Mouse (Mus musculus): ENCODE results near the gene Tex14.

The Tex14 gene

DNA sequence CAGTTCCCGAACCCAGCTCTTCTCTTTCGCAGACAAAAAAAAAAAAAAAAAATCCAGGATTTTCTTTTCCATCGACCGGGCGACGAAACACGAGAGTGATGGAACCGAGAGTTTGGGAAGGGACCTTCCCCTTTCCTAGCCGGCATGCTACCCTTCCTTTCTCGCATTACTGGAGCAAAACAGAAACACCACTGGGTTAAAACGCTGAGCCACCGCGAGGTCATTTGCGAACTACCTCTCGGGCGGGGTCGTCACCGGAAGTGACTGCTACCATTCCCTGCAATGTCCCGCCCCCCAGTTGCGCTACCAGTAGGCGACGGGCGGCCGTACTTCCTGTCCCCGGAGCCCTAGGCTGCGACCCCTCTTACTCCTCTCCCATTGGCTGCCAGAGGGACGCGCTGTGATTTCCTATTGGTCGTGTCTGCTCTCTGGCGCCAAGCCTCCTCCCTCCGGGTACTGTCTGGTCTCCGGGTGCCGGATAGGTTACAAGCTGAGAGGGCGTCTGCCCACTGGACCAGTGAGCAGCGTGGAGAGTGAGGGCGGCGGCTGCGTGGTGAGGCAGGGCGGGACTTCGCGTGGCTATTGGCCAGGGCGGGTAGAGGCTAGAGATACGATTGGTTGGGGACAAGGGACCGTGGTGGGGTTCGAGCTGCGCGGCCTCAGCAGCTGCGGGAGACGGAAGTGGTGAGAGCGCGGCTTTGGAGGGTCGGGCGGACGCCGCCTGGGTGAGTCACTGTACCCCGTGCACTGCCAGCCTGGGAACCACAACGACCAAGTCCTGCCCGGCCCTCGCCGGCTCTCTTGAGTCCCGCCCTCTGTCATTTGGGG, 186.9 kb downstream of the Tex14 start, which contains the start of gene Mtmr4:
Gene Mtmr4, plus strand, starts transcription at position 637 of the 828 bp plus-strand sequence.
- DNase-seq (ENCODE audit: low spot score in 2 of 2), result peak; percentile 100

DNA sequence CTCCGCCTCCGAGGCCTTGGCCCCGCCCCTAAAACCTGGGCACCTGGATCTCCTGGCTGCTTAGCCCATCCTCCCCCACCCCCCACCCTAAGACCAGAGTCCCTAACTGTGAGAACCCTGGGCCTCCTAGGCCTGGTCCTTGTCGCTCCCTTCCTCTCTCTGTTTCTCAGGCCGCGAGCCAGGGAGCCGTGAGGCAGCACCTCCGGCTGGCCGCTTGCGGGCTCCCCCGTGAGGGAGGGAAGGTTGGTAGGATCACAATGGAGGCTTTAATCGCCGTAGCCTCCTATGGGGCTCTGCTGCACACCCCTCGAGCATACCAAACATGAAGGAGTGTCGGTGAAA, 187.5 kb downstream of the Tex14 start:
- no peak for DNase-seq (ENCODE audit: low spot score in 2 of 2)

DNA sequence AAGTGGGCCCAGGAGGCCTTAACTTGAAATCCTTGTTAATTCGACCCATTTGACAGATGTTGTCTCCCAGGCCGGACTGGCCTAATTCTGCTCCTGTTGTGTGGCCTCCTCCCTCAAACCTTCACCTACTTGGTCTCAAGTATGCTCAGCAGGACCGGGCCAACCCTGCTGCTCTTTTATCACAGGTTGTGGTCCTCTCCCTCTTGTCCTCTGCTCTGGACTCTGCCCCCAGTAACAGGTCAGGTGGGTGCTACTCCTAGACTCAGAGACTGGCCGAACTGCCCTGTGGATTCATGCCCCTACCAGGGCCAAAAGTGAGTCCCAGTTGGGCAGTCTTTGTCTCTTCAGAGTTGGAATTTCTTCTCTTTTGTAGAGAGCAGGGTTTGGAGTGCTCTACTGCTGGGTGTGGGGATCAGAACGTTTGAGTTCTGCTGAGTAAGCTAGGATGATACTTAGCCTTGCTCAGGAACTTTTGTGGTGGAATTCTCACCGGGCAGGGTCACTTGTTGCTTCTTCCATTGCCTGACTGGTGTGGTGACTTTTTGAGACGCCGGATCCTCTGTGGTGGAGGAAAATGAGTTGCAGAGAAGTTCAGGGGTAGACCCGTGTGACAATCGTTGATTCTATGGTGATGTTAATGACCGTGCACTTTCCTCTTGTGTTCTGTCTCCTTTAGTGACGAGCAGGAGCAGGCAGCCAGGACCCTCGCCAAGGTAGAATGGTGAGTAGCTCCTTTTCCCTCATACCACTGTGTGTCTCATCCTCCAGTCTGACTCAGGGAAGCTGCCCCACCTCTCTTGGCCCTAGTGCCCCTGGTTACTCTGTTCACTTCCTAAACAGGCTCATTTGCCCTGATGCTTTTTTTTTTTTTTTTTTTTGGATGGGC, 188.1 kb downstream of the Tex14 start:
- DNase-seq (ENCODE audit: low spot score in 2 of 2), result no peak

DNA sequence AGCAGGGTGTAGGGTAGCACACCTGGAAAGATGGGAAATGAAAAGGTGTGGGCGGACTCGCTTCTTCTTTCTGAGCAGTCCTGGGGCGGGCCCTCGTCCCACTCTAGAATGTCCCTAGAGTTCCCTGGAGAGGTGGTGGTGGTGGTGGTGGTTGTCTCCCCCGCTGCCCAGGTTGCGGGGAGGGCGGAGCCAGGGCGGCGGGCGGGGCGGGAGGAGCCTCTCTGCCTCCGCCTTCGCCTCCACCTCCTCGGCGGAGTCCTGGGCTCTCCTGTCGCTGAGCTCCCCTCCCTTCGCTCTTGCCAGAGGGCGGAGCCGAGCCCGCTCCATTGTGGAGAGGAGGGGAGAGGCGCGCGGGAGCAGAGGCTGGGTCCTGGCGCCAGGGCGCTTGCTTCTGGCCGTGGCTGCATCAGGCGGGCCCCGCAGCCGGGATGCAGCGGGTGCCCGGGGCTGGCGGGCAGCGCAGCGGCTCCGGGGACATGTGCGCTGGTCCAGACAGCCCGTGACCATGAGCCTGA, 190.5 kb downstream of the Tex14 start:
- peak; percentile 90 to 91 for DNase-seq (ENCODE audit: low spot score in 2 of 2)

DNA sequence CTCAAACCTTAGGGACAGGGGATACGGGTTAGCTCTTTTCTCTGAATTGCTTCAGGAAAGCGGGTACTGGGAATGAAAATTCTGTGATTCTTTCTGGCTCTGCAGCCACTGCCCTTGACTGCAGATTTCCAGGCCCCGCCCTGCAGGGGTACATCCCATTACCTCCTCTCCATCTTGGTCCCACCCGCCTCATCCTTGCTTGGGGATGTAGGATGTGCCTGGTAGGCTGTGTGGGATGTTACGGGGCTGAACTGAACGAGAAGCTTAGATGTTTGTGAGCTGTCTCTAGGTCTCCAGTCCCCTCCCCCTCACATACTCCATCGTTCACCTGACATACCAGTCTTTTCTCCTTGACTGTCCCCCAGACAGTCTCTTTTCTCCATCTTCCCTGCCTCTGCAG, 191.1 kb downstream of the Tex14 start:
- DNase-seq (ENCODE audit: low spot score in 2 of 2), result peak in 1 of 2 experiments; percentile 61

DNA sequence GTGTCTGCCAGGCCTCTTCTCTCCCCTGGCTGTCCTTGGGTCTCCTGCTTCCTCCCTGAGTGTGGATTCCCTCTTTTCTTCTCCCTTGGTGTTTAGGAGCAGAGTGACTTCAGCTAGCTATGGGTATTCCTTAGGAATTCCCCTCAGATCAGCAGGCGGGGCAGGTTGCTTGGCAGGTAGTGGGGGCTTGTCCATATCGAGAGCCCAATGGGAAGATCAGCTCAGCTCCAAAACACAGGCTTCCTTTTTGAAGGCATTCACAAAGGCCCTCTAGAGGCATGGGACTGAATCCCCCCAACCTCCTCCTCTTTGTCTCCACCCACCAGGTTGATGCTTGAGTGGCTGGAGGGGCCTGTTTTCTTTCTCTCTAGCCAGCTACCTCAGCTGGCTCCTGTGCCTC, 191.6 kb downstream of the Tex14 start:
- no peak for DNase-seq (ENCODE audit: low spot score in 2 of 2)

DNA sequence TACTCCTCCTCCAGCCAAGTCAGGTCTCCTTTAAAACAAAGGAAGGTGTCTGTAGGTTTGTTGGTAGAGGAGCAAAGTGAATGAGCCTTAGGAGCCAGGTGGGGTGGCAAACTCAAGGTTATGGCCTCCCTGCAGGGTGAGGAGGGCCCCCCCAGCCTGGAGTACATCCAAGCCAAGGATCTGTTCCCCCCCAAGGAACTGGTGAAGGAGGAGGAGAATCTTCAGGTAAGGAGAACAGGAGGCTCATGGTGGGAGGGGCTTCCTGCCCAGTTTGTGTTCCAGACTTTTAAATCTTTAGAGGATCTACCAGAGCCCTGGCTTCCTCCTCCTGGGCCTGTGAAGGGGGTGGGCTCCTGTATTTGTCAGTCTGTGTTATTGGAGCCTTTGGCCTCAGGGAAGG, 192.2 kb downstream of the Tex14 start:
- no peak for DNase-seq (ENCODE audit: low spot score in 2 of 2)

DNA sequence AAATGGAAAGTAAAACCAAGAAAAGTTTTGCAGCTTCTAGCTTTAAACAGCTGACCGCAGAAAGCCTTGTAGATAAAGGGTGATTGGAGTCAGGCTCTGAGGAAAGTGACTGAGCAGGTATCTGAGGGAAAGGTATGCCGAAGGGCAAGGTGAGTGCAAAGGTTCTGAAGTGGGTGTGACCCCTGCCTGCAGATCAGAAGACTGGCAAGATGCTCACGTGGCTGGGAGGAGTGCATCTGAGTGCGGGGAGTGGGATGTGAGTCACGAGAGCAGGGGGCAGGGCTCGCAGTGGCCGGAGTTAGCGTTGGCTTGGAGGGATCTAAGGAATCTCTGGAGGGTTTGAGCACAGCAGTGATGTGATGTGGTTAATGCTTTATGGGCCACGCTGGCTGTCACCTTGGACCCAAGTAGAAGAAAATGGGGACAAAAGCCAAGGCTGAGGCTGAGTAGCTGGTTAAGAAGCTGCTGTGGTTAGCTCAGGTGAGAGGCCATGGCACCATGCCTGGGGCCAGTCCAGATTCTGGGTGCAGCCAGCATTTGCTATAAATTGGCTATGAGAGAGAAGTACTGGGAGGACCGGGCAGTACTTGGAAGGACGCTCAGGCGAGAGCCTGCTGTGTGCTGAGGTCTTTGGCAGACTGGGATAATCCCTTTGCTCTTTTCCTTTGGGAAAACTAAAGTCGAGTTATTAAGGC, 194.7 kb downstream of the Tex14 start:
- no peak for DNase-seq (ENCODE audit: low spot score in 2 of 2)

DNA sequence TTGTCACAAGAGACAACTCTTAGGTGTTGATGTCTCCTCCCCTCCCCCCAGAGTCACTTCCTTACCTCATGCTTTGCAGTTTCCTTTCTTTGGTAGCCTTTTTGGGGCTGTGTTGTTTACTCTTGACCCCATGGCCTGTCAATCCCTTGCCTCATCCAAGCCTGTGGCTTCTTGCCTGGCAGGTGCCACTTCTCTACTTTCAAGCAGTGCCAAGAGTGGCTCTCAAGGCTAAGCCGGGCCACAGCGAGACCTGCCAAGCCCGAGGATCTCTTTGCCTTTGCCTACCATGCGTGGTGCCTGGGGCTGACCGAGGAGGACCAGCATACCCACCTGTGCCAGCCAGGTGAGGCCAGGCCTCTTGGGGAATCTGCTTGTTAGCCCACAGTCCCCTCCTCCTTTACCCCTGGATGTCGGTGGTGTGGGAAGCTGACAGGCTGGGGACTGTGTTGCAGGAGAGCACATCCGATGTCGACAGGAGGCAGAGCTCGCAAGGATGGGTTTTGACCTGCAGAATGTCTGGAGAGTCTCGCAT, 195.5 kb downstream of the Tex14 start:
- no peak for DNase-seq (ENCODE audit: low spot score in 2 of 2)

DNA sequence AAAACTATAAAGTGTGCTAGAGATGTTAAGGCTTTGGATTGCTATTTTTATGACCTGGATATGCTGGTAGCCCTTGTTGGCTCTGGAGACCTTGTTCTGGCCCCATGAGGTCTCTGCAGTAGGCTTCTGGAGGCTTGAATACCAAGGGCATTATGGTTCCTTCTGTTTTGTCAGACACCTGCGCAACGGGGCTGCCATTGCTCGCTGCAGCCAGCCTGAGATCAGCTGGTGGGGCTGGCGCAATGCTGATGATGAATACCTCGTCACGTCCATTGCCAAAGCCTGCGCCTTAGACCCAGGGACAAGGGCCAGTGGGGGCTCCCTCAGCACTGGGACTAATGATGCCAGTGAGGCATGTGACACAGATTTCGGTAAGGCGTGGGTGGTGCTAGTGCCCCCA, 197.4 kb downstream of the Tex14 start:
- no peak for DNase-seq (ENCODE audit: low spot score in 2 of 2)

DNA sequence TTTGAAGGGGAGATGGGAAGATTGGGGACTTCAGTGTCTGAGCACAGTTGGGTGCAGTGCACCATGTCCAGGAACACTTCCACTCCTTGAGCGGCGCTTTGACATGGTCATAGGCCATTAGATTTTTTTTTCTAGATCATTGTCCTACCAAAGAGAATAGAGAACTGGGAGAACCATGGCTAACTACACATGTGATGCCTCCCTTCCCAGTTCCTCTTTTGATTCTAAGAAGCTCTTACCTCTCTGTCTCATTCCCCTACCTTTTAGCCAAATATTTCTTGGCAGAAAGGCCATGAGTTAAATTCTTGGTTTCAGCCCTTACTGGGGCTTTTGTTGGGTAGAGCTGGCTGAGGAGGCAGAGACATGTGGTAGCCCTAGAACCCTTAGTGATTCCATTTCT, 198.7 kb downstream of the Tex14 start:
- DNase-seq (ENCODE audit: low spot score in 2 of 2), result no peak

All from right cerebral cortex, postnatal 10 days (tissue).